Mouse (Mus musculus): ENCODE measurements around the gene Tead3.

- no peak for TF ChIP-seq CTCF (conservative IDR thresholded peaks at IDR 0.05; ENCODE audit: low read length)
- TF ChIP-seq NANOG (IDR thresholded peaks at IDR 0.05; ENCODE audit: borderline replicate concordance, low read length): no peak
- no peak for TF ChIP-seq POU5F1 (IDR thresholded peaks at IDR 0.05; ENCODE audit: borderline replicate concordance, low read length)
These were observed 805 bp upstream of the Tead3 start for GRCm38 (mm10) chr17:28351353-28351890.
